Mouse (Mus musculus) ES-E14 (cell line): ENCODE measurements around the gene Gm10184. TPM values are rescaled to one million over a fixed set of nuclear protein-coding genes. Genes with fewer than 3 reads are reported as not detected.

Experiments used
- DNase-seq: peaks from one replicate; pipeline ENCODE4 v3.0.0-alpha.2; 2013; ENCODE audit warnings: low read depth, low spot score
- H3K27ac ChIP-seq: 2 replicates; pipeline ENCODE4 v1.5.1; 2012; ENCODE audit warnings: low read depth, mild to moderate bottlenecking, low read length, moderate library complexity, mixed read lengths; ENCODE audit not compliant: poor library complexity, insufficient read depth, severe bottlenecking
- H3K36me3 ChIP-seq: 2 replicates; pipeline ENCODE4 v1.6.1; 2012; ENCODE audit warnings: mild to moderate bottlenecking, low read length, moderate library complexity, mixed read lengths; ENCODE audit not compliant: control insufficient read depth, poor library complexity, insufficient read depth, severe bottlenecking
- H3K4me1 ChIP-seq, 2 experiments: fragments of 150-350 bp in 1 of 2; sonication (generic) in 1 of 2; 2 replicates each; pipeline ENCODE4 v1.6.1; 2012; ENCODE audit warnings: low read length in 2 of 2, mild to moderate bottlenecking in 1 of 2, mixed read lengths in 1 of 2; ENCODE audit not compliant: control insufficient read depth in 2 of 2, insufficient read depth in 2 of 2, poor library complexity in 1 of 2
- H3K4me3 ChIP-seq, 2 experiments: fragments of 150-350 bp in 1 of 2; sonication (generic) in 1 of 2; 2 replicates each; pipeline ENCODE4 v1.5.1; 2012; ENCODE audit warnings: low read length in 2 of 2, low read depth in 1 of 2, mild to moderate bottlenecking in 1 of 2, mixed read lengths in 1 of 2; ENCODE audit not compliant: insufficient read depth in 1 of 2, poor library complexity in 1 of 2, severe bottlenecking in 1 of 2
- H3K9ac ChIP-seq: 2 replicates; pipeline ENCODE4 v1.6.1; 2012; ENCODE audit warnings: low read depth, mild to moderate bottlenecking, low read length, mixed read lengths; ENCODE audit not compliant: poor library complexity, insufficient read depth, severe bottlenecking
- H3K9me3 ChIP-seq: fragments of 150-350 bp; sonication (generic); 2 replicates; pipeline ENCODE4 v1.6.1; 2012; ENCODE audit warnings: low read depth, mild to moderate bottlenecking, low read length; ENCODE audit not compliant: control insufficient read depth, insufficient read depth
- CHD2 ChIP-seq: IDR thresholded peaks from 2 replicates; pipeline ENCODE4 v1.6.1; 2014; ENCODE audit warnings: mild to moderate bottlenecking, low read depth, low read length, inconsistent platforms
- HCFC1 ChIP-seq: IDR thresholded peaks from 2 replicates; pipeline ENCODE4 v1.6.1; 2012; ENCODE audit warnings: low read length, inconsistent platforms, borderline replicate concordance; ENCODE audit not compliant: insufficient read depth
- MAFK ChIP-seq: IDR thresholded peaks from 2 replicates; pipeline ENCODE4 v1.6.1; 2014; ENCODE audit warnings: mild to moderate bottlenecking, low read depth, low read length, inconsistent platforms; ENCODE audit not compliant: insufficient read depth
- ZC3H11A ChIP-seq: IDR thresholded peaks from 2 replicates; pipeline ENCODE4 v1.6.1; 2012; ENCODE audit warnings: low read depth, mild to moderate bottlenecking, inconsistent platforms, low read length, borderline replicate concordance
- ZNF384 ChIP-seq: IDR thresholded peaks from 2 replicates; pipeline ENCODE4 v1.6.1; 2012; ENCODE audit warnings: low read depth, low read length, inconsistent platforms
- in situ Hi-C, 2 experiments: fragments of 600-800 bp; cut with MboI; formaldehyde crosslinking; loops; one replicate each; pipeline ENCODE4 v1.15.1; 2025; ENCODE audit warnings: low sequenced_read_pairs in 2 of 2, inconsistent platforms in 1 of 2; ENCODE audit not compliant: unreplicated experiment in 2 of 2
- total RNA-seq: library from RNA; depleted of rRNA; stranded (reverse); fragments of 300-350 nt; gene quantifications from 2 replicates; pipeline ENCODE4 v1.2.3, GENCODE M21; 2012

Gm10184 gene
- total RNA-seq, 1 experiment = 239 TPM

- Histone ChIP-seq H3K4me3 (no peak overlapping the region), H3K9ac (no peak overlapping the region), H3K9me3 (no peaks in the 10 kb centered on the region), H3K27ac (no peak overlapping the region), H3K4me1 (peaks cover 2% of the 10 kb centered on the region in 2 experiments; a peak in 1 of 4 replicates), H3K36me3 (no peaks in the 10 kb centered on the region)
- in situ Hi-C loops = no loop called here
- no peak for DNase-seq
- no peak for TF ChIP-seq ZNF384
- TF ChIP-seq ZC3H11A = no peak
Measured at GRCm38 (mm10) chr17:89900610-89901009, 9.6 kb downstream of the Gm10184 start.

- Histone ChIP-seq H3K9me3 (no peaks in the 10 kb centered on the region), H3K4me3 (no peak overlapping the region), H3K4me1 (peaks cover 2% of the 10 kb centered on the region in 2 experiments; a peak in 1 of 4 replicates), H3K36me3 (no peaks in the 10 kb centered on the region), H3K27ac (no peak overlapping the region), H3K9ac (no peak overlapping the region)
- no peak for DNase-seq
- TF ChIP-seq CHD2 = no peak
- no peak for TF ChIP-seq HCFC1
- no peak for TF ChIP-seq ZC3H11A
- TF ChIP-seq ZNF384 = no peak
- no peak for TF ChIP-seq MAFK
- in situ Hi-C loops = no loop called here
Measured at GRCm38 (mm10) chr17:89899813-89900212, 10.4 kb downstream of the Gm10184 start.

DNA sequence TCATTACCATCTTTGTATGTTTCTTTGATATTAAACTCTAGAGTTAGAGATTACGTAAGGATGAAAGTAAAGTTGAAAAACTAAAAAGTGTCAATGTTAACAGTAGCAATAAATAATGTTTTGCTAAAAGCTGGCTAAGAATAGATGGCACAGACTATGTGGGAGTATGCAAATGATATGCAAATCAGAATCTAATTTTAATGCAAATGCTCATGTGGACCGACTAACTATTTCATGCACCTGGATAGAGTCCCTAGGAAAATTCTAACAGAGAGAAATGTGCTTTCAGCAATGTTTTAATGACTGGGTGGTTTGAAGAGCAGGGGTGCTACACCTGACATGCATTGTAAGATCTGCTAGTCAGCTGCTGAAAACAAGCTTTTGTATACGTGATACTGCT is 45.3 kb downstream of the Gm10184 start:
- TF ChIP-seq MAFK (no peak), HCFC1 (no peak), CHD2 (no peak), ZC3H11A (no peak), ZNF384 (no peak)
- Histone ChIP-seq H3K9ac (no peak overlapping the region), H3K36me3 (no peaks in the 10 kb centered on the region), H3K27ac (no peak overlapping the region), H3K4me3 (no peak overlapping the region), H3K9me3 (no peaks in the 10 kb centered on the region), H3K4me1 (no peaks in the 10 kb centered on the region)
- in situ Hi-C loops = no loop called here
- DNase-seq = no peak
